Mouse (Mus musculus): ENCODE measurements at regions not wholly inside any gene's neighbourhood (a gene's known extent, or its start where the extent isn't known, plus 50 kb on each side); places are given as distances from the start of the nearest gene placed in this dataset.
"Not testable (repeated sequence)": the region's sequence is repeated elsewhere in the genome, so short reads cannot be mapped to it uniquely, and the experiment has no call there.

GRCm38 (mm10) chr10:86636953-86637376 is 68.3 kb downstream of the Hsp90b1 start:
- peak; percentile 90 for DNase-seq (ENCODE audit: low spot score)

GRCm38 (mm10) chr10:86636515-86636914 is 68.8 kb downstream of the Hsp90b1 start:
- not testable (repeated sequence) for DNase-seq (ENCODE audit: low spot score)

DNA sequence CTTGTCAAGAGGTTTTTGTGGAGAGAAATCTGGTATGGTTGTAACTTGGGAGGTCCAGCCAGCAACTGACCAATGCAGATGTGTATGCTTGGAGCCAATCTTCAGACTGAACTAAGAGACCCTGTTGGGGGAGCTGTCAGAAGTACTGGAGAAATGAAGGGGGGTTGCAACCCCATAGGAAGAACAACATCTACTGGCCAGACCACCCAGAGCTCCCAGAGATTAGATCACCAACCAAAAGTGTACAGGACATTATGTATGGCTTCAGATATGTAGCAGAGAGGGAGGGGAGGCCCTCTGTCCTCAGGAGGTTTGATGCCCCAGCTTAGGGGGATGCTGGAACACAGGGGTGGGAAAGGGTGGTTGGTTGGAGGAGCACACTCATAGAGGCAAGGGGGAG is 78.6 kb downstream of the Hsp90b1 start:
- not testable (repeated sequence) for DNase-seq (ENCODE audit: low spot score)

DNA sequence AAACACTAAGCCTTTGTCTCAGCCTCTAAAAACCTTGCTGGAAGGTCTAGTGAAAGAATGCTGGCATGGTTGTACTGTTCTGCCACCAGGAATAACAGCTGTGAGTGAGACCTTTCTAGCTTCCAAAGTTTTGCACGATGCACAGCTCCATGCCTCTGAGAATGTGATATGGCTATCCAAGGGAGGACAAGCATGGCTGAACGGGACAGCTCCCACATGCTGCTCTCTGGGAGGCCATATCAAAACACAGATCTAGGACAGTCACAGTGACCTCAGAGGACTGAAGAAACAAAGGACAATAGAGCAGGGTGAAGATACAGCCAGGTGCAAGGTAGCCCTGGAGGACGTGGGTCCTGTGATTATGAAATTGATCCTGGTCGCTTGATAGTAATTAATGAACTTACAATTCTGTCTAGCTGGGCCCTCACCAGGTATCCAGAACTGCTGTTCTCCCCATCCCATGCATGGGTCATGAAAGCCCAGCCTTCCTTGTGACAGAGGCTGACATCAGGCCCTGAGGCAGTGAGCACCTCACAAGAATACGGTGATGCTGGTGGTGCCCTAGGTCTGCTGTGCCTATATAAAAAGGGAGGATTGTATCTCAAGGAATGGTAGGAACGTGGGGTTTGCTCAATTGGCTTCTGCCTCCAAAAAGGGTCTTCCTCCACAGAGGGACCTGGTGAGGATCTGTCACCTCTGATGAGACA is 87.2 kb downstream of the Hsp90b1 start:
- DNase-seq (ENCODE audit: low spot score) = not testable (repeated sequence)

- not testable (repeated sequence) for DNase-seq (ENCODE audit: low spot score)
Observed at GRCm38 (mm10) chr10:86612341-86612740, 93.0 kb downstream of the Hsp90b1 start.

GRCm38 (mm10) chr10:86610027-86610426 is 95.3 kb downstream of the Hsp90b1 start:
- not testable (repeated sequence) for DNase-seq (ENCODE audit: low spot score)

DNA sequence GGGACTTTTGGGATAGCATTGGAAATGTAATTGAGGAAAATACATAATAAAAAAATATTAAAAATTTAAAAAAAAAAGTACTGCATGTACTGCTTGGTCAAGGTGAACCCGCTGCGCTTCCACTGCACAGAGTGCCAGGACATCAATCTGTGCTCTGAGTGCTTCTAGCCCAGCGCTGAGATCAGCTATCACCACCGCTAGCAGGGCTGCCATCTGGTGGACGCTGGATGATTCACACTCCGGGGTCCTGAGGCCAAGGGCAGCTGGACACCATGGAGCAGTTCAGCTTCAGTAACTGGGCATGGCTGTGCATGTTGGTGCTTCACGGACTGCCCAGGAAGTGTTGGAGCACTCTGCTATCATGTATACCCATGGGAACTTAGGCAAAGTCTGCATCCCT is 102.1 kb upstream of the Syn3 start:
- not testable (repeated sequence) for DNase-seq (ENCODE audit: low spot score)

GRCm38 (mm10) chr10:86599991-86600390 is 101.3 kb upstream of the Syn3 start:
- DNase-seq (ENCODE audit: low spot score) = not testable (repeated sequence)

GRCm38 (mm10) chr10:86590211-86590610 is 91.5 kb upstream of the Syn3 start:
- DNase-seq (ENCODE audit: low spot score) = not testable (repeated sequence)

DNA sequence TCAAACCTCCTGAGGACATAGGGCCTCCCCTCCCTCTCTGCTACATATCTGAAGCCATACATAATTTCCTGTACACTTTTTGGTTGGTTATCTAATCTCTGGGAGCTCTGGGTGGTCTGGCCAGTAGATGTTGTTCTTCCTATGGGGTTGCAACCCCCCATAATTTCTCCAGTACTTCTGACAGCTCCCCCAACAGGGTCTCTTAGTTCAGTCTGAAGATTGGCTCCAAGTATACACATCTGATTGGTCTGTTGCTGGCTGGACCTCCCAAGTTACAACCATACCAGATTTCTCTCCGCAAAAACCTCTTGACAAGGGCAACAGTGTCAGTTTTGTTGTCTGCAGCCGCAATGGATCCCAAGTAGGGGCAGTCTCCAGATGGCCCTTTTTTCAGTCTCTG is 68.2 kb upstream of the Syn3 start:
- not testable (repeated sequence) for DNase-seq (ENCODE audit: low spot score)

DNA sequence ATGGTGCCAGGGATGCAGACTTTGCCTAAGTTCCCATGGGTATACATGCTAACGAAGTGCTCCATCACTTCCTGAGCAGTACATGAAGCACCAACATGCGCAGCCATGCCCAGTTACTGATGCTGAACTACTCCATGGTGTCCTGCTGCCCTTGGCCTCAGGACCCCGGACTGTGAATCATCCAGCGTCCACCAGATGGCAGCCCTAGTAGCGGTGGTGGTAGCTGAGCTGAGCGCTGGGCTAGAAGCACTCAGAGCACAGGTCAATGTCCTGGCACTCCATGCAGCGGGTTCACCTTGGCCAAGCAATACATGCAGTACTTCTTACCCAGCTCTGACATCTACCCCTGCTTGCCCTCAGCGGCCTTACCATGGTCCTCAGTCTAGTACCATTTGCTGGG is 57.1 kb upstream of the Syn3 start:
- no peak for DNase-seq (ENCODE audit: low spot score)

Data from T-cell, adult 2 months (primary cell).